Mouse (Mus musculus) cerebellum, adult 2 months (tissue): ENCODE results near the gene Agpat3.

Experiments
- CTCF ChIP-seq: fragments of 200-500 bp; IDR thresholded peaks from 2 replicates; pipeline ENCODE4 v1.5.1; 2011; ENCODE audit warnings: low read depth, mild to moderate bottlenecking, control low read depth, low read length, moderate library complexity, borderline replicate concordance; ENCODE audit not compliant: insufficient read depth
- POLR2A ChIP-seq: fragments of 200-500 bp; IDR thresholded peaks from 2 replicates; pipeline ENCODE4 v1.6.1; 2011; ENCODE audit warnings: low read length, control low read depth, borderline replicate concordance; ENCODE audit not compliant: insufficient read depth

DNA sequence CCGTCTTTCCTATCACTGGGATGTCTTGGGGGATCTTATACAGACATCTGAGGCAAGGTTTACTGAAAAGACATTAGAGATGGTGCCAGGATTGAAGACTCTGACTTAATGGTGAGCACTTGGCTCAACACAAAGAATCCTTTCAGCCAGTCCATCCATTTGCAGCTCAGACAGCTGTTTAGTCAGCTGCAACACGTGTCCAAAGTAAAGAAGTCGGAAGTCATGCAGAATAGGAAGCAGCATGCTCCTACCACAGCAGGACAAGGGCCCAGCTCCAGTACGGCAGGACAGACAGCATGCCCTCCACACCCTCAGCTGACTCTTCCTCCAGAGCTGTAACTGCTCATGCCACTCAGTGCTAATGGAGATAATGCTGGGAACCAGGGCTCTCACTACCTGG lies 46.3 kb downstream of the Agpat3 start:
- TF ChIP-seq POLR2A (no peak), CTCF (no peak)
